Mouse (Mus musculus) erythroid progenitor cell, adult 5-6 weeks (primary cell): Measurements from ENCODE around the gene Nfat5. TPM values are rescaled to one million over a fixed set of nuclear protein-coding genes. Genes with fewer than 3 reads are reported as not detected.

Experiments used
- total RNA-seq, 2 experiments: library from RNA; stranded (forward) in 1 of 2; stranded (reverse) in 1 of 2; fragments of 150-400 nt in 1 of 2; fragments of 186-747, 209-891 nt in 1 of 2; gene quantifications; 2 replicates each; pipeline versions ENCODE4 v1.2.3 to v1.2.4; 2015 to 2017; ENCODE audit warnings: low replicate concordance in 2 of 2

Gene Nfat5
- total RNA-seq, 2 experiments from 2014 or later = 21.0 to 23.6 TPM

Other genes with a start within 250 kb of the Nfat5 start
- gene Pdf, start 244.9 kb upstream of the Nfat5 start, total RNA-seq (2015; ENCODE audit: low replicate concordance) = 13.4 and 14.1 TPM in 2 replicates
- gene Pdf, start 244.9 kb upstream of the Nfat5 start, total RNA-seq (2017; ENCODE audit: low replicate concordance) = 0.77 and 10.8 TPM in 2 replicates
- gene Cog8, start 236.8 kb upstream of the Nfat5 start, total RNA-seq (2015; ENCODE audit: low replicate concordance) = 7.1 and 25.9 TPM in 2 replicates
- 7.3 and 12.5 TPM in 2 replicates for gene Cog8, start 236.8 kb upstream of the Nfat5 start, total RNA-seq (2017; ENCODE audit: low replicate concordance)
- gene Nip7, start 236.6 kb upstream of the Nfat5 start, total RNA-seq (2015; ENCODE audit: low replicate concordance) = 12.2 and 16.2 TPM in 2 replicates
- gene Nip7, start 236.6 kb upstream of the Nfat5 start, total RNA-seq (2017; ENCODE audit: low replicate concordance) = 5.4 and 7.9 TPM in 2 replicates
- gene Tmed6, start 227.8 kb upstream of the Nfat5 start, total RNA-seq (2015; ENCODE audit: low replicate concordance) = not detected in 2 replicates
- not detected in 2 replicates for gene Tmed6, start 227.8 kb upstream of the Nfat5 start, total RNA-seq (2017; ENCODE audit: low replicate concordance)
- gene Terf2, start 196.9 kb upstream of the Nfat5 start, total RNA-seq (2015; ENCODE audit: low replicate concordance) = 28.1 and 33.5 TPM in 2 replicates
- gene Terf2, start 196.9 kb upstream of the Nfat5 start, total RNA-seq (2017; ENCODE audit: low replicate concordance) = 22.2 and 30.9 TPM in 2 replicates
- gene Cyb5b, start 142.8 kb upstream of the Nfat5 start, total RNA-seq (2015; ENCODE audit: low replicate concordance) = 16.8 and 19.5 TPM in 2 replicates
- 6.8 and 7.4 TPM in 2 replicates for gene Cyb5b, start 142.8 kb upstream of the Nfat5 start, total RNA-seq (2017; ENCODE audit: low replicate concordance)
- gene Nqo1, start 109.7 kb downstream of the Nfat5 start, total RNA-seq (2015; ENCODE audit: low replicate concordance) = 47.8 and 50.1 TPM in 2 replicates
- gene Nqo1, start 109.7 kb downstream of the Nfat5 start, total RNA-seq (2017; ENCODE audit: low replicate concordance) = 26.4 and 44.2 TPM in 2 replicates
- 6.5 and 10.9 TPM in 2 replicates for gene Nob1, start 131.6 kb downstream of the Nfat5 start, total RNA-seq (2015; ENCODE audit: low replicate concordance)
- gene Nob1, start 131.6 kb downstream of the Nfat5 start, total RNA-seq (2017; ENCODE audit: low replicate concordance) = 5.5 and 6.0 TPM in 2 replicates
- 111 and 127 TPM in 2 replicates for gene Wwp2, start 142.9 kb downstream of the Nfat5 start, total RNA-seq (2015; ENCODE audit: low replicate concordance)
- gene Wwp2, start 142.9 kb downstream of the Nfat5 start, total RNA-seq (2017; ENCODE audit: low replicate concordance) = 132 and 174 TPM in 2 replicates